Mouse (Mus musculus) right cerebral cortex, postnatal 4 days (tissue): Measurements from ENCODE around the gene Itk.
A peak's percentile ranks its signal among the peaks of the same experiment; 100 is the strongest.

Experiments used
- DNase-seq: peaks from one replicate; pipeline ENCODE4 v3.0.0-alpha.2; 2022

Gene Itk

DNA sequence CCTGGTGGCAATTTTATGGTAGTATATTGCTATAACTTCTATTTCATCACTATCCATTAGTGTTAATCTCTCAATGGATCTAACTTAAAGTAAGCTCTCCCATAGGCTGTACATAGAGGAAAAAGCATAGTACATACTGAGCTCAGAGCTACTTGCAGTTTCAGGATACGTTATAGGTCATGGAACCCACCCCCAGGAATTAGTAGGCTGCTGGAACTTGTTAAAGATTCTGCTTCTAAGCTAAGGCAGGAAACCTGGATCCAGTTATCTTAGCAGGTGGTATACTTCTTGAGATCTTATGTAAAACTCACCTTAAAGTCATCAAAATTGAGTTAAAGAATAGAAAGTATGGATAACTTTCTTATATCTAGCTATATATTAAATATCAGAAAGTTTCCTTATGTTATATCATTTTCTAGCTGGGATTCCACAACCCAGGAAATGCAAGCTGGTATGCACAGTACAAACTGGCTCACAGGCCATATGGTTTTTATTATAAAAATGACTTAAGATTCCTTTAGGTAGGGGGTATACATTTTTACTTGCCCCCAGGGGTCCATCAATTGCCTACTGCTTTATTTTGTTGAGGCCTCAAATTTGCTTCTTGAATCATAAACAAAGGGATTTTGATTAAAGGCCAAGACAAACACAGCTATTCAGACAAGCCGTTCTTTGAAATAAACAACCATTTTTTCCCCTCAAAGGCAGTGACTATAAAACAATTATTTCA is 39.5 kb downstream of the Itk start:
- DNase-seq: no peak

DNA sequence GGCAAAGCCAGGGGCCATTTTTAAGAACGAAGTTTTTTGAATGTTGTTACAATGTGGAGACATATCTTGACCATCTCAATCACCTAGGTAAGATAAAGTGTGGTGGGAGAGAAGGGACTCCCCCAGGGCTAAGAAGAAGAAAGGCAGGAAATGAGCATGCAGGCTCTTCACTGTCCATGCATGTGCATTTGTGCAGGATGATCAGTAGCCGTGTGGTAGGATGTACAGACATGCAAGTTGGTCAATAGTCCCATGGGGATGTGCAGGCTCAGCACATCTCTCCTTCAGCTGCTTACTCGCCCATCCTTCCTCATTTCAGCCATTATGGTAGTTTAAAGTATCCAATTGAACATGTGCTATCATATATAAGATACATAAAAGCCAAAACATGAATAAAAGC is 40.9 kb downstream of the Itk start:
- DNase-seq: no peak

DNA sequence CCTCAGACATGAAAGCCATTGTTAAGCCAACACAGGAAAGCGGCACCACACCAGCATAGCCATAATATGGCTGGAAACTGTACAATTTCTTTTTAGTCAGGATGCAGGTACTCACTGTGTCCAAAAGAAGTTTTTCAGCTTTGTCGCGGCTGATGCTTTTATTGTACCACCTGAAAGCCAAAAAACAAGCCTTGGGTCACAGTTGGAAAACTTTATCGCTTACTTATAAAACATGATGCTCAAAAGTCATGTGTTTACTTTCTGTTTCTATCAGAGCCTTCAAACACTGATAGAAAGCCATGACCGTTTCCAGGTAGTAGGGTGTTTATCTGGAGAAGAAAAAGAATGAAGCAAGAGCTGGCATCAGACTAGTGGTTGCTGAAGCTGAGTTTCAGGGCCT is 41.6 kb downstream of the Itk start:
- no peak for DNase-seq

DNA sequence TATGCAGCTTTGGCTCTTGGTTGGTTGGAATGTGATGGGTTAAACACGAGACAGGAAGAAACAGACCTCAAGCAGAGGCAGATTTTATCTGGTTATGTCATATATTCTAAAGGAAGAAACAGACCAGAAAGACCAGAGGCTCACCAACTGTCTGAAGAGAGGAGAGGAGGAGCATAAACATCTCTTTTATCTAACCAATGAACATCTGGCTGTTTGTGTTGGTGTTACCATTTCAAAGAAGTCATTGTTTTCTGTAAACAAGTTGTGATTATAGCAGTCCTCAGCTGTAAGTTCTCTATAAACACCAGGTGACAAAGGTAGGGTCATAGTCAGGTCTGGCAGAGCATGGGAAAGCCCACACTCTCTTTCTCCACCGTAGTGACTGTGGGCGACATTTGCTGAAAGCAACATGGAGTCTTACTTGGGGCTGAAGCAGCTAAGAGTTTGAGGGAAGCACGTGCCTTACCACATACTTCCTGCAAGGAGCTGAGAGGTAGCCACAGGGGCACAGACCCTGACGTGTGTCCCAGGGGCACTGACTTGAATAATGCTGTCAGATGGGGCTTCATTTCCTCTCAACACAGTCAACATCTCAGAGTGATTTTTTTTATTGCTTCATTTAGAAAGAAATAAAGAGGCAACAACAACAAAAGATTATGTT is 45.3 kb downstream of the Itk start:
- DNase-seq: no peak

DNA sequence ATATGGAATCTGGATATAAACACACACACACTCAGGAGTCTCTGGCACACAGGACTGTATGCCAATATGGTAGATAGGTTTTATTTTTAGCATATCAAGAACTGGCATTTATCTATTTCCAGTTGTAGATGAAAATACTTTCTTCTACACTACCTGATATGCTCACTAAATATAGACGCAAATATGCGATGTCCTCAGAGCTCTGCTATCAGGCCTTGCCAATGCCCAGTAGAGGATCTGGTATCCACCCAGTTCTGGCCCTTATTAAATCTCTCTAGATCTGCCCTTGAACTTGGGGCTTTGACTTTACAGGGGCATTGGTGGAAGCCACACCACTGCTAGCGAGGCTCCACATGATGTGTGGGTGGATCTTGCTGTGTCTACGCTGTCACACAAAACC is 47.4 kb downstream of the Itk start:
- DNase-seq: no peak

DNA sequence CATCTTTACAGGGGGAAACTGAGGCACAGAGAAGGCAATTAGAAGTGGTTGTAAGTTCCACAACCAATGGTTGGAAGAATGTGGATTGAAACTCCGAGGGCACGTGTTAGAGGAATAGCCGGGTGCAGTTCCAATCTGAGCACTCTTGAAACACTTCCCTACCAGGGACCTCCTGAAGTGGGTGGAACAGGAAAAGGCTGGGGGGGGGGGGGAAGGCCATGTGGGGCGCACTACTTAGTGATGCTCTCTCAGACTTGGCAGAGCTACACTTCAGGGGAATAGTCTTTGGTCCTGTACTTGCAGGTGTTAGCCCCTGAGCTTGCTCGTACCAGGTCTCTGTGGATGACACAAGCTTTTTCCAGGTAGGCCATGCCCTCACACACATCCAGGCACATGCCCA is 53.3 kb downstream of the Itk start:
- DNase-seq: no peak

DNA sequence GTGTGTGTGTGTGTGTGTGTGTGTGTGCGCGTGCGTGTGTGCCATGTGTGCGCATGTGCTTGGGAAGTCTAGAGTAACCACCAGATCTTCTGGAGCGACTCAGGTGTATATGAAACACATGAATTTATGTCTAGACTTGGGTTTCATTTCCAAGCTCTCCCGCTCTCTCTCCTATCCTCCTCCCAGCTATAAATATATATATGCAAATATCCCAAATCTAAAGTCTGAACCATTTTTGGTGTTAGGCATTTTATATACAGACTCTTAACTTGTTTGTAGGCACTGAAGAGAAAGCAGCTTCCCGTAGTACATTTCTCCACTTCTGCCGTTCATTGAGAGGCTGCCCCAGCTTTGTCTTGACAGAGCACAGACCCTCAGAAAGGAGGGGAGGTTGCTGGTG is 57.1 kb downstream of the Itk start:
- no peak for DNase-seq

DNA sequence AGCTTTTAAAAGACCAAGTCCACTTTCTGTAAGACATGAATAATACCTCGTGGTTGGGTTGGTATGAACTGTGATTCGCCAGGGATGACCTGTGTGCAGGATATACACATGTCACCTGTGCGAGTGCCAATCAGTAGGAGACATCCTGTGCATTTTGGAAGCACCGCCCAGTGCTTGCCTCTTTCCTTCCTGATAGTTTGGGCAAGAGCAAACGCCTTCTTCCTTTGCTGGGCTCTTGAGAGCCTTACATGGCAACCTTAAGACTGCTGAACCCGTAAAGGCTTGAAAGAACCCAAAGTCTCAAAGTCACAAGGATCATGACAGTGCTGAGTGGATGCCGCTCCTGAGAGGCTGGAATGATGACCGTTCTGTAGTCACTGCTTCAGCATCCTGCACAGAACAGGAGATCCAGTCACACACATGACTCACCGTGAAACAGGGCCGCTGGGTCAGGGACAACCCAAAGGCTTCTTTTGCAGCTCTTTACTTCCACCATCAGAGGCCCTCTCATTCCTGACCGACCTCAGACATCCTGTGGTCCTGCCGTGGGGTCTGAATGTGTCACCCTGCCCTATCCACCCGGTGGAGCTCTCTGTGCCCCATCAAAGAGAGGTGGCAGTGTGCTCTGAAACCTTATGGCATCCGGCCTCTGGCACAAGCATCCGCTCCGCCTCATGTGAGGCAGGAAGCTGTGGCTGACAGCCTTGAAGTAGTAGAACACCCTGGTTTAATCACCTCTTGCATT is 62.9 kb downstream of the Itk start:
- no peak for DNase-seq

DNA sequence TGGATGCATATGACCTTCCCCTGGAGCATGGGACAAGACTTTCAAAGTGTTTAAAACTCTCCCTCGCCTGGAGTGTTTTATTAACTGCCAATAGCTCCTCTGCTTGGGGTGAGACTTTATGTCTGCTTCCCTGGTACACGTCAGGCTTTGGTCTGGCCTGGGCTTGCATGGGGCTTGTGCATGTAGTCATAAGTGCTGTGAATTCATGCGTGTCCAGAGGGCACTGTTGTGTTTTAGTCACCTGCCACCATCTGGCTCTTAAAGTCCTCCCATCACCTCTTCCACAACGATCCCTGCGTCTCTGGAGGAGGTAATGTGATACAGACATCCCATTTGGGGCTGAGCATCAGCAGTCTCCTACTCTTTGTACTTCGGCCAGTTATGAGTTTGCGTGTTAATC is 67.8 kb downstream of the Itk start:
- DNase-seq: no peak

DNA sequence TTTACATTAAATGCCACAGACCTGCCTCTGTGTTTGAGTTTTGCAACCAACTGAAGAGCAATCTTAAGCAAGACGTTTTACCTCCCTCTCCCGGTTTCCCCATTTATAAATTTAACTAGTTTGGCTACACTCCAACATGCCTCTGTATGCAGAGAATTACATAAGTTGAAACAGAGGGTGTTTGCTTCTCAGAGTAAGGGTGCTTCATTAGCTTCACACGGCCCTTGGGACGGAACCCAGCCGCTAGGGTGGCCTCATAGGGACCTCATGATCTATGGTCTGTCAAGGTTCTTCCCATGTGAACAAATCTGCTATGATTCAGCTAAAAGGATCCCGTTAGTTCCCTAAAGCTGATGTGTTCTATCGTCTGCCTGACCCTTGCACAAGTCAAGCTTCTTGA is 74.8 kb downstream of the Itk start:
- no peak for DNase-seq

DNA sequence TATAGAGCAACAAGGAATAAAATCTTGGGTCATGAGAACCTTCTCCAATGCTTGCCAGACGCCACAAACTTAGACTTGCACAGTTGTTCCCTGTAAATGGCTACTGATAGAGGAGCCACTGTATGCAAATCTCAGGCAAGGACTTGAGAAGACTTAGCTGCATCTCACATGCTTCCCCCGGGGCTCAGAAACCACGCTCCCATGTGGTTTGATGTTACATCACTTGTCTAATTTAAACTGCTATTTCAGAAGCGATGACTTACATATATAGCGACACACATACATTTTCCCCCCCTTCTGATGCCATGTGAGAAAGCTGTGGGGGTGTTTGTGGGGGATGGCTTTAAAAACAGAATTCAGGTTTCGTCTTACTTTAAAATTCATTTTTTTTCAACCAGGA is 75.5 kb downstream of the Itk start:
- no peak for DNase-seq

DNA sequence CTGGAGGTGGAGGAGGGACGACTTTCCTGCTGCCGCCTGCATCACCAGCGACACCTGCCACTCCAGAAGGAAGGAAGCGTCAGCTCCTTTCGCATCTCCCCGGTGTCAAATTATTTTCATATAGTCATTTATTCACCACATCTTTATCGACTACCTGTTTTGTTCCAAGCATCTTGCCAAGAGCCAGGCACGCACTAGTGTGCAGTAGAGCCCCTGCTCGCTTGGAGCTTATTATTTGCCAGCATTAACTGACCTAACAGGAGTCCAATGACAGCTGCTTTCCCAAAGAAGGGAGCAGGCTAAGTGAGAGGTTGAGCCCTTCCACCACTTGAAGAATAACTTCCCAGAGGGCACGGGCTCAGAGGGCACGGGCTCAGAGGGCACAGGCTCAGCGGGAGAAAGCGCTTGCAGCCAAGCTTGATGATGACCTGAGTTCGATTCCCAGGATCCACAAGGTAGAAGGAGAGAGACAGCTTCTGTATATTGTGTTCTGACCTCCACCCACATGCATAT is 76.7 kb downstream of the Itk start, which contains the start of gene Cyfip2:
Gene Cyfip2 (minus strand): TSS at position 337 of the 513 bp plus-strand sequence.
- DNase-seq: no peak

DNA sequence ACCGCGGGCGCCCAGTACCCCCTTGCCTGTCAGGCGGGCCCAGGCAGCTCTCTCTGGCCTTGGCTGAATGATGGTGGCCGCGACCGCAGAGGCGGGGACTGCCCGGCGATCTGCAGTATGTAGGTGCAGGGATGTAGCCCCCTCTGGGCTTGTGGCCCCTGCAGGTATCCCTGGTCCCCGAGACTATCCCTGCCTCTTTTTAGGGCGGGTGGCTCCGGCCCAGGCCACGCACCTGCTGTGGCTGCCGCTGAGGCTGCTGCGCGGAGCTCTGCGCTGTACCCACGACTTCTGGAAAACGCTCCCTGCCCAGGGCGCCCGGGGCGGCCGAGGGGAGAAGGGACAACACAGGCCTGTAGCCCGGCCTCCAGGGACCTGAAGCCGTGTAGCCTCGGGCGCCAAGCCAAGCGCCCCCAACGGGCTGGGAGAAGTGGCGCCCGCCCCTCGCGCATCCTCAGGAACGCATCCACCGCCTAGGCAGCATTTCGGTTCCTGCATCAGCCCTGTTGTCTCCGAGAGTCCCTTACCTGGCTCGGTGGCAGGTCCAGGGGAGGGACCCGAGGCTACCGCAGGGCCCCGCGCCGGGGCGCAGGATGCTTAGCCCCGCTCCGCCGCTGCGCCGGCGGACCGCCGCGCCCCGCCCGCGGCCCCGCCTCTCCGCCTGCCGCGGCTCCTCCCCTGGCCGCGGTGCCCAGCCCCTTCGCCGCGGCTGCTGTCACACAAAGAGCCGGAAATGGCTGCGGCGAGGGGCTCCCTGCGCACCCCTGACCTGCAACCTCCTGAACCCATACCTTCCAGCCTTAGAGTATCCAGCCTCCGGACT is 77.4 kb downstream of the Itk start:
- peak; percentile 75 for DNase-seq

DNA sequence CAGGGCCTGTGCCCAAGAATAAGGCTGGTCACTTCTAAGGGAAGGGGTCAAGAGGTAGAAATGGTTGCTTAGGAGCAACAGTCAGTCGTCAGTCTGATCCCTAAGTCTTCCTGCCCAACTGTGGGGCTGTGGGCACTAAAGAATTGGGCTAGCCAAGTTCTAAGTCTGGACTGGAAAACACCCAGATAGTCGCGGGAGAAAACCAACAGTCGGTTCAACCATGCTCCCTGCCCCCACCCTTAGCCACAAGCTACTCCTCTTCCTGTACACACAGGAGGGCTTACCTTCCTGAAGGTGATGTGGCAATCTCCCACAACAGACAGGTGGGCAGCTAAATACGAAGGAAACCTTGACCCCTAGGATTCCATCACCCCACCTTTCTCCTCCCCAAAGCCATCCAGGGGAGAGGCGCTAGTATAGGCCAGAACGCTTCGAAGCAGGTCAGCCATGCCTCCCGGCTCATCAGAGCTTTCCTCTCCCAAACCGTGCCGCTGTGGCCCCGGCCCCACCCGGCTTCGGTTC is 78.1 kb downstream of the Itk start:
- peak; percentile 40 for DNase-seq

DNA sequence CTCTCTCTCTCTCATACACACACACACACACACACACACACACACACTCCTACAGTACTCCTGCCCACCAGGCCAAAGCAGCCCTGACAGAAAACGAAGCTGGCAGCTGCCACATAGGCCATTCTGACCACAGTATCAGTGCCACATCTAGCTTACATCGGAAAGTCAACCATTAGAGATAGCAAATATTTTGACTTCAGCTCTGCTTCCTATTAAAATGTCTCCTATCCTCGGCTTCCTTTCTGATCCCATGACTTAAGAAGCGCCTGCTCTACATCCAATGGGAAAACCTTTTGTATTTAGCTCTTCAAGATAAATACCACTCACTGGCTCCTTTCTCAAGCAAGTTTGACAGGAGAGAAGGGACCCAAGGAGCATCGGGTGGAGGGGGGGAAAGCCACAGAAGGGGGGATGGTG is 78.7 kb downstream of the Itk start:
- DNase-seq: no peak

DNA sequence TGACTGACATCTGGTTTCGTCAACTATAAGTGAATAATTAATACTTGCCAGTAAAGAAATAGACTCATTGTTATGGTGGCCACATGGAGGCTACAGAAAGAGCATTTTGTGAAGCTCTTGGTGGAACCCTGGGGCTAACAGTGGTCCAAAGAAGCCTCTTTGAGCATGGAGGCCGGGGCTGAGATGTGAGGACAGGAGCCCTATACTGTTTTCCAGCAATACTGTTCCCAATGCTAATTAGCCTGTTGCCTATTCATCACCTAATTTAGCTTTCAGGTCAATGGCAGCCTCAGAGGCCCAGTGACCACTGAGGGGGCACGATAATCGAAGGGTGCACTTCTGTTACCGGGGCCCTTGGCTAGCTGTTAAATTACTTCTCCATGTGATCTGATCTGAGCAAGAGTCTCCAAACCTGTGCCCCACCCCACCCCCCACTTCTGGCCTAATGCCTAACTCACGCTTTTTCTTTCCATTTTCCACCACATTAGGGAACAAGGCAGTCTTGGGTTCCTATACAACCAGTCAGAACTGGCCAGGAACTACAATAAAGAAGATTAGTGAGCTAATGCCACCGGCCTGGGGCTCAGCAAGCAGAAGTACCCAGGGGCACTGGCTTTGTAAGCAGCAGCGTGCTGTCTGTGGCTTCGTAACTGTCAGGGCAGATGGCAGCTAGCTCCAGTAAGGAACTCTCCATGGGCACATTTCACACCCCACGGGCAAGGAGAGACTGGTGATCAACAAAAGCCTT is 79.3 kb downstream of the Itk start:
- no peak for DNase-seq

DNA sequence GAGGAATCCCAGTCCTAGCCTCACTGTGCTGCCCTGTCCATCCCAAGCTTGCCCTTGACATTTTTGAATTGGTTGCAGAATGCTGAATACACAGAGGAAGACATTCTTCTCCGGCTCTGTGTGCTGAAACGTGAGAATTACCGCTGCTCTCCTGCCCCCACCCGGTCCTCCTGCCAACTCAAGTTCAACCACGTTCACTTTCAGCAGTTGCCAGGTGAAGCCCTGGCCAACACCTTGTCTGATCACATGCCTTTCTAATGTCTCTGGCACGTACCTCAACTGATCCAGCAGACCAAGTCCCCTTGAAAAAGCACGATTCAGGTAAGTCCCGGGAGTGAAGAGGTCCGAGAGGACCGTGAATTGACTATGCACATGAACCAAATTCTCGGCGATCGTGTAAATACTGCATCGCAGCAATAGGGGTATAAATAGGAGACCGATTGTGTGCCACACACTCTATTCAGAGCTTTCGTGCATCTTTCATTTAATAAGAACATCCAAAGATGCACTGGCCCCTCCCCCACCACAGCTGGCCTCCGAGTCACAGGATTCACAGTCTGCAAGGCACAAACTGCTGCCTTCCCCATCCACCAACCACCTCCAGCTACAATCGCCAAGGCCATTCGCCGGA is 80.1 kb downstream of the Itk start:
- peak; percentile 48 for DNase-seq

DNA sequence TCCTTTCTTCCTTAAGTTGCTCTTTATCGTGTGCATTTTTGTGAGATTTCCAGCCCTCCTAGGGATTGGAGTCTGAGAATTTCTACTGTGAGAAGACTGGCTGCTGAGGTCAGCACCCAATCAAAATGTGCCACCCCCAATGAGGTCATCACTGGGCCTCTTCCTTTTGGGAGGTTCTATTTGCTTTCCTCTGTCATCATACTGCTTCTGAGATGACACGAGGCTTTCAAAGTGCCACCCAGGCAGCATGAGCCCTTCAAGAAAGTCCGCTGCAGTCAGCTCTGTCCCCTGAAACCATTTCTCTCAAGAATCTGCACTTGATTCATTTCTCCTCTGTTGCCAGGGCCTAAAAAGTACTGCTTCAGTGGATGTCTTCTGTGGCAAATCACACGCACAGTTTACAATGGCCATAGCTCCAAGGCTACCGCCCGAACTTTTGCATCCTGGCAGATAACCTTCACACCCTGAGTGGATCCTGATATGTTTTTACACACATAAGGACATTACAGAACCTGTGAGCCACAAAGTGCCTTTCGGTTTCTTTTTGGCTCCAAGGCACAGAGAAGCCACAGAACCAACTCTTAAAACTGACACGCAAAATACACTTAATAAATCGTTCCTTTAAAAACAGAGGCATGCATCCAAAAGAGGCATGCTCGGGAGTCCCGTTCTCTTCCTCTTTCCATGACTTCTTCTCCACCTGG is 80.9 kb downstream of the Itk start:
- DNase-seq: no peak

DNA sequence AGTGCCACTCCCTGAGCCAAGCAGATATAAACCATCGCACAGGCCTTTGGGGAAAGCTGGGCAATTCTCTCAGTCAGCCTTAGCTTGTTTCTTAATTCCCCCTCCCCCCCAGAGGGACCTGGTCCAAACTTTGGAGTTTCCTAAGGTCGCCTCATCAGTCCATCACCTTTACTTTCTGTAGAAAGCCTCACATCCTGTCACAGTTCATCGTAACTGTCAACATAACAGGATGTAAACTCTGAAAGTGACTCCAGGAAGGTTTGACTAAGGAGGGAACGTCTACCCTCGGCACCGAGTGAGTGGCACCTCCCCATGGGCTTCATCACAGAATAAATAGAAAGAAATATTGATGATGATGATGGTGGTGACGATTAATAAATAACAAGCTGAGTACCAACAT is 81.5 kb downstream of the Itk start:
- DNase-seq: no peak

DNA sequence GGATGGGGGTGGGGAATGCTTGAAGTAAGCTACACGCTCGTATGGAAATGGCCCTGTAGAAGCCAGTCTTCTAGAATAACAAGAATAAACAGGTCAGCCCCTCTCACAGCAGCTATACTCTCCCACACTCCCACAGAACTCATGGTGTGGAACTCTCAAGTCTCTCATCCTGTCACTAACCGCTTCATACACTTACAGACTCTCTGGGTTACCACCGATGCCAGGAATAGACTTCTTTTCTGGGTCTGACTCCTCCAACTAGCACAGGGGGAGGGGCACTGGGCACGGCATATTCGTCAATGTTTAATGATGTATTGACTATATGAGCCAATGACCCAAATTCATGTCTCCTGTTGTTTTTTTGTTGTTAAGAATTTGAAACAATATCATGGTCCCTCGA is 82.5 kb downstream of the Itk start:
- DNase-seq: no peak
